Mouse (Mus musculus): Measurements from ENCODE around the gene Add1. TPM values are rescaled to one million over a fixed set of nuclear protein-coding genes. Genes with fewer than 3 reads are reported as not detected.
"Not testable (repeated sequence)": the region's sequence is repeated elsewhere in the genome, so short reads cannot be mapped to it uniquely, and the experiment has no call there.

Gene Add1
- polyA plus RNA-seq, 1 experiment from 2014 or later: 206 TPM

DNA sequence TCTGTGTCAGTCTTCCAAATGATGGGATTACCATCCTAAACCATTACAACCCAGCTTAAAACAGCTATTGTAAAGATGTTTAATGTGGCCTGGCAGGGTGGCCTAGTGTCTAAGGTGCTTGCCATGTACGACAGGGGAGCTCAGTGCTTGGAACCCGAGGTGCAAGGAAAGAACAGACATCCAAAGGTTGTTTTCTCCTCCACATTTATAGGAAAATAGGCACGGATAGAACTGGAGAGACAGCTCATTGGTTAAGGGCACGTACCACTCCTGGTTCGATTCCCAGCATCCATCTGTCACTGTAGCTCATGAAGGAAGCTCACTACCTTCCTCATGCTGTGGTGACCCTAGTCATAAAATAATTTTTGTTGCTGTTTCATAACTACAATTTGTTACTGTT, 14.4 kb downstream of the Add1 start:
- WGBS: 81% methylated on average over 5 of the region's 5 CpGs
- no peak for ATAC-seq (ENCODE audit: borderline replicate concordance, extremely low read depth, low FRiP score, low TSS enrichment)
- no peaks in the 10 kb centered on the region for H3K9me3 ChIP-seq
- no peak overlapping the region for H3K4me2 ChIP-seq
- H3K4me3 ChIP-seq: no peak overlapping the region
- H3K27ac ChIP-seq: no peak overlapping the region
- peaks cover 9% of the 10 kb centered on the region; the same call in 1 of the 2 replicates for H3K4me1 ChIP-seq
- H3K9ac ChIP-seq: no peak overlapping the region
- no peaks in the 10 kb centered on the region for H3K36me3 ChIP-seq
- no peaks in the 10 kb centered on the region for H3K27me3 ChIP-seq

DNA sequence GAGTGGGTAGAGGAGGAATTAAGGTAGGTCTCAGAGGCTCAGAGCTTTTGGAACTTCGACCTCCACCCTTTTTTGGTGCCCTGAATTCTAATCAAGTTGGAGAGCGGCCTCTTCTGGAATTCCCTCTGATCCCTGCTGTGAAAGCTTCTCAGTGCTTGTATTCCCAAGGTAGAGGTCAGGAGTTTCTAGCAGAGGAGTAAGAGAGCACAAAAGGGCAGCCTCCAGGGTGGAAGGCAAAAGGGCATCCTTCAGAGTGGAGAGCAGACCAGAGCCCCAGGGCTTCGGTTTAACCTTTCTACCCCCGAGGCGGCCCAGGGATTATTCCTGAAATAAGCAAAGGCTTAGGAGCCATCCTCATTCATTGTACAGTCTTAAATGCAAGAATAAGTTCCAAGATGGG, 16.6 kb downstream of the Add1 start:
- H3K9me3 ChIP-seq: no peaks in the 10 kb centered on the region
- H3K9ac ChIP-seq: no peak overlapping the region
- 0 out of 2 replicates have a peak, but pooled peaks cover 5% of the 10 kb centered on the region for H3K36me3 ChIP-seq
- no peak overlapping the region for H3K27ac ChIP-seq
- ATAC-seq (ENCODE audit: borderline replicate concordance, extremely low read depth, low FRiP score, low TSS enrichment): no peak
- H3K27me3 ChIP-seq: no peaks in the 10 kb centered on the region
- H3K4me2 ChIP-seq: no peak overlapping the region
- WGBS: 41% methylated on average over 5 of the region's 5 CpGs
- peaks cover 9% of the 10 kb centered on the region; the same call in 1 of the 2 replicates for H3K4me1 ChIP-seq
- H3K4me3 ChIP-seq: no peak overlapping the region

- Histone ChIP-seq H3K4me2 (no peak overlapping the region), H3K4me3 (no peak overlapping the region), H3K9ac (no peak overlapping the region), H3K27me3 (no peaks in the 10 kb centered on the region), H3K9me3 (no peaks in the 10 kb centered on the region), H3K36me3 (0 out of 2 replicates have a peak, but pooled peaks cover 5% of the 10 kb centered on the region), H3K27ac (no peak overlapping the region), H3K4me1 (peaks cover 9% of the 10 kb centered on the region; the same call in 1 of the 2 replicates)
- no peak for ATAC-seq (ENCODE audit: borderline replicate concordance, extremely low read depth, low FRiP score, low TSS enrichment)
- WGBS: 59% methylated on average over 4 of the region's 4 CpGs
These were observed 17.2 kb downstream of the Add1 start for GRCm38 (mm10) chr5:34590702-34591101.

DNA sequence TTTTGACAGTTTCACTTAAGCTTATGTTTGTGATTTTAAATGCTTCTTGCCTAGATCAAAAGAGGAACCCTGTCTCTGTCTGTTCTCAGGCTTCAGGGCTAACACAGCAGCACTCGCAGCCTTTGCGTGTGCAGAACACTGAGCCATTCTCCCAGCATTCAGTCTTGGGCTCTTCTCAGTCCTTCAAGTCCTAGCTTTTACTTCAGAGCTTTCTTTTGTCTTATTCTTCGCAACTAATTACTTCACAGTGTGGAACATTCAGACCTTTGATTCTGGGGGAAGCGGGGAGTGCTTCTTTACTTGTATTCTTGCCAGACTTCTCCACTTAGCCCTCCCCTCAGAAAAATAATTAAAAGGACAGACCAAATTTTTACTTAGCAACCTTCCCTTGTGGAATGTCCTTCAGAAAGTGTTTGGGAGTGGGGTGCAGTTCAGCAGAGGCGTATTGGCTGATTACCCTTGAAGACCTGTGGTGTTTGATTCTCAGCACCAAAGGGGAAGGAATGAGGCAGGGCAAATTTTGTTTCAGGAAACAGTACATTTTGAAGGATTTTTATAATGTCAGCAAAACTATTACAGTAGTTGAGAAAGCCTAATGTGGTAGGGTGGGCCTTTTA, 18.0 kb downstream of the Add1 start:
- H3K4me2 ChIP-seq: no peak overlapping the region
- H3K4me1 ChIP-seq: peaks cover 9% of the 10 kb centered on the region; the same call in 1 of the 2 replicates
- no peak for ATAC-seq (ENCODE audit: borderline replicate concordance, extremely low read depth, low FRiP score, low TSS enrichment)
- H3K27me3 ChIP-seq: no peaks in the 10 kb centered on the region
- no peak overlapping the region for H3K27ac ChIP-seq
- no peaks in the 10 kb centered on the region for H3K9me3 ChIP-seq
- WGBS: 65% methylated on average over 5 of the region's 5 CpGs
- 0 out of 2 replicates have a peak, but pooled peaks cover 5% of the 10 kb centered on the region for H3K36me3 ChIP-seq
- no peak overlapping the region for H3K9ac ChIP-seq
- no peak overlapping the region for H3K4me3 ChIP-seq

GRCm38 (mm10) chr5:34592224-34592623, 18.8 kb downstream of the Add1 start:
- not testable (repeated sequence) for H3K27ac ChIP-seq; H3K4me1 ChIP-seq; H3K4me3 ChIP-seq; H3K4me2 ChIP-seq; H3K9me3 ChIP-seq; H3K9ac ChIP-seq; H3K27me3 ChIP-seq; ATAC-seq (ENCODE audit: borderline replicate concordance, extremely low read depth, low FRiP score, low TSS enrichment); H3K36me3 ChIP-seq
- WGBS: 86% methylated on average over 5 of the region's 5 CpGs

GRCm38 (mm10) chr5:34592666-34593065, 19.2 kb downstream of the Add1 start:
- Histone ChIP-seq H3K4me3 (no peak overlapping the region), H3K9me3 (no peaks in the 10 kb centered on the region), H3K9ac (no peak overlapping the region), H3K4me1 (peaks cover 9% of the 10 kb centered on the region; the same call in 1 of the 2 replicates), H3K4me2 (no peak overlapping the region), H3K36me3 (peaks cover 9% of the 10 kb centered on the region; the same call in 1 of the 2 replicates), H3K27ac (no peak overlapping the region), H3K27me3 (no peaks in the 10 kb centered on the region)
- no peak for ATAC-seq (ENCODE audit: borderline replicate concordance, extremely low read depth, low FRiP score, low TSS enrichment)
- 94% methylated on average over 6 of the region's 6 CpGs for WGBS

- Histone ChIP-seq H3K36me3 (peaks cover 15% of the 10 kb centered on the region), H3K4me3 (no peak overlapping the region), H3K4me2 (no peak overlapping the region), H3K27me3 (no peaks in the 10 kb centered on the region), H3K27ac (no peak overlapping the region), H3K4me1 (peaks cover 9% of the 10 kb centered on the region; the same call in 1 of the 2 replicates), H3K9ac (no peak overlapping the region), H3K9me3 (no peaks in the 10 kb centered on the region)
- WGBS: 92% methylated on average over 9 of the region's 9 CpGs
- no peak for ATAC-seq (ENCODE audit: borderline replicate concordance, extremely low read depth, low FRiP score, low TSS enrichment)
These were observed 19.8 kb downstream of the Add1 start for GRCm38 (mm10) chr5:34593202-34593727.

DNA sequence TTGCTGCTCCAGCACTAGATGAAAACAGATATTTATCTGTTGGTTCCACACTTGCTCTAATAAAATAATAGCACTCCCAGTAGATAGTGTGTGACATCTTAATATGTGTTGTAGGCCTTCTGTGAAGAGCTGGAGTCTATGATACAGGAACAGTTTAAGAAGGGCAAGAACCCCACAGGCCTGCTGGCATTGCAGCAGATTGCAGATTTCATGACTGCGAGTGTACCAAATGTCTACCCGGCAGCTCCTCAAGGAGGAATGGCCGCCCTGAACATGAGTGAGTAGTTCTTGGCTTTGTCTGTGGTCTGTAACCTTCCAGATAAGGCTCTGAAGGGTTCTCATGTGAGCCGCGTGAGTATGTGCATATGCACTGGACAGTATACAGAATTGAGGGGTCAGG, 31.1 kb downstream of the Add1 start:
- H3K27me3 ChIP-seq: no peaks in the 10 kb centered on the region
- ATAC-seq (ENCODE audit: borderline replicate concordance, extremely low read depth, low FRiP score, low TSS enrichment): no peak
- no peaks in the 10 kb centered on the region for H3K4me1 ChIP-seq
- no peak overlapping the region for H3K27ac ChIP-seq
- H3K9ac ChIP-seq: no peak overlapping the region
- 84% methylated on average over 5 of the region's 5 CpGs for WGBS
- no peak overlapping the region for H3K4me3 ChIP-seq
- no peaks in the 10 kb centered on the region for H3K9me3 ChIP-seq
- H3K4me2 ChIP-seq: no peak overlapping the region
- peaks cover 43% of the 10 kb centered on the region for H3K36me3 ChIP-seq

DNA sequence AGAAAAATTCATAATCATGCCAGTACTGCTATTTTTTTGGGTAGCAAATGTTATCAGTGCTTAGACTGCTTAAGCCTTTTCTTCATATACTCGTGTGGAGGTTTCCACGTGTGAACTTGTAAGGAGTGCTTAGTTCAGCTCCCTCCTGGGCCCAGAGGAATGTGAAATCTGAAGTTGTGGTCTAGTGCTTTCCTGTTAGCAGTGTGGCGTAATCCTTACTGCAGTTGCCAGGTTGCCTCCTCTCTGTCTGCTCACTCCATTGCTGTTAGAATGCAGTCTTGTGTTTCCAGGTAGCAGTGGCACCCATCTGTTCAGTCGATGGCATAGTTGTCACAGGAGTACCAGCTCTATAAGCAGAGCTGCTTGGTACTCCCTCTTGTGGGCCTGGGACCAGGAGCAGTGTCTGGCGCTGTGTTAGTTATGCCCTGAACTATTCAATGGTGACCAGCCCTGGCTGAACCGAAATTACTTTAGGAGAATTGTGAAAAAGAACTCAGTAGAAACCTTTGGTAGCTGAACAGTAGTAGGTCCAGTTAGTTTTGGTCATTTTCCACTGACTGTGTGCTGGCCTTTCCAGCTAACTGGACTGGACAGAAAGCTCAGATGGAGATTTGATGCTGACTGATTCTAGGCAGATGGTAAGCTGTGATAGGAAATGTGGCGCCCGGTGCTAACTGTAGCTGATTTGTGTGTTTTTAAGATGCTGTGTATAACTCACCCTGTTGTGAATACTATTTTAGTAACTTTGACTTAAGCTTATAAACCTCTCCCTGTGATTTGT, 33.8 kb downstream of the Add1 start:
- Histone ChIP-seq H3K9me3 (no peaks in the 10 kb centered on the region), H3K4me2 (no peak overlapping the region), H3K27ac (no peak overlapping the region), H3K4me1 (no peaks in the 10 kb centered on the region), H3K36me3 (peaks cover 64% of the 10 kb centered on the region), H3K4me3 (no peak overlapping the region), H3K27me3 (no peaks in the 10 kb centered on the region), H3K9ac (no peak overlapping the region)
- WGBS: 84% methylated on average over 8 of the region's 8 CpGs
- no peak for ATAC-seq (ENCODE audit: borderline replicate concordance, extremely low read depth, low FRiP score, low TSS enrichment)

DNA sequence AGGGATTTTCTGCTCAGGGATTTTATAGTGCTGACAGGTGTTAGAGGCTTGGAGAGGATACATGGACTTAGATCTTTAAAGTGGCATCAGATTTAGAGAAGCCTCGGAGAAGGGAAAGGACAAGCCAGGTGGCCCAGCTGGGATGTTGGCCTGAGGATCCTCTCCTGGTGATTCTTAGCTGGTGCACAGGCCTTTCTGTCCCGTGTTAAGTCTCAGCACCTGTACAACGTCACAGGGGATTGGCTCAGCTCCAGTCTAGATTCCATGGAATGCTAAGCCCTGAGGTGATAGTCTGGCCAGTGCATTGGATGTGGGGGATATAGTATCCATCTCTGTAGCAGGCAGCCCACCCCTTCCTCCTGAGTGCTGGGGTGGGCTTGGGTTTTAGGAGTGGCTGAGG, 34.8 kb downstream of the Add1 start:
- Histone ChIP-seq H3K4me1 (no peaks in the 10 kb centered on the region), H3K4me2 (no peak overlapping the region), H3K36me3 (peaks cover 64% of the 10 kb centered on the region), H3K9me3 (no peaks in the 10 kb centered on the region), H3K27ac (no peak overlapping the region), H3K27me3 (no peaks in the 10 kb centered on the region), H3K4me3 (no peak overlapping the region), H3K9ac (no peak overlapping the region)
- WGBS: 67% methylated on average over 3 of the region's 3 CpGs
- no peak for ATAC-seq (ENCODE audit: borderline replicate concordance, extremely low read depth, low FRiP score, low TSS enrichment)

DNA sequence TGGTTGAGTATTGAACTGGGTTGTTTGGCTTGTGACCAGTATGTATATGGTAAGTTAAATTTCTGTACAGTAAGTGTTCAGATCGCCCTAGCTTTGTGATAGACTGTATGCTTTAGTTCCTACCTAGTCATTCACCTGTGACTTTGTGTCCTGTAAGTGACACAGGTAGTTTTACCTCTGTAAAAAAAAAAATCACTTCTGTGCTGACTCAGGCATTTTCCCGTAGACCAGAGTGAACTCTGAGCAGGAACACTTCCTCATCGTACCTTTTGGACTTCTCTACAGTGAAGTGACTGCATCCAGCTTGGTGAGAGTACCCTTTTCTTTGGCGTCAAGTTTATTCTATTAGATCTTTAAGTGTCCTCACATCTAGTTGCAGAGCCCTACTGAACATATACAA, 36.5 kb downstream of the Add1 start:
- Histone ChIP-seq H3K27me3 (no peaks in the 10 kb centered on the region), H3K27ac (no peak overlapping the region), H3K4me3 (no peak overlapping the region), H3K9me3 (no peaks in the 10 kb centered on the region), H3K36me3 (peaks cover 77% of the 10 kb centered on the region), H3K4me2 (no peak overlapping the region), H3K4me1 (no peaks in the 10 kb centered on the region), H3K9ac (no peak overlapping the region)
- WGBS: 86% methylated on average over 4 of the region's 4 CpGs
- no peak for ATAC-seq (ENCODE audit: borderline replicate concordance, extremely low read depth, low FRiP score, low TSS enrichment)

DNA sequence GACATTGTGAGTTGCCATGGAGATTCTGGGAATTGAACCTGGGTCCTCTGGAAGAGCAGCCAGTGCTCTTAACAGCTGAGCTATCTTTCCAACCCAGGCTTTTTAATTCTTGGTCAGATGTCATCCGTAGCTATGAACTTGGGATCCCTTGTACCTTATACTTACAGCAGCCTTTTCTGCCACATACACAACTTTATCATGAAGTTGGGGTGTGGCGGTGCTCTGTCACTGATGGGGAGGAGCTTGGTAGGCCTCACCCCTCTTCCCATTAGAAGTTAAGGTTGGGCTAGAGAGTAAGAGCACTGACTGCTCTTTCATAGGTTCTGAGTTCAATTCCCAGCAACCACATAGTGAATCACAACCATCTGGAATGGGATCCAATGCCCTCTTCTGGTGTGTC, 59.5 kb downstream of the Add1 start:
- Histone ChIP-seq H3K4me2 (no peak overlapping the region), H3K36me3 (peaks cover 74% of the 10 kb centered on the region), H3K27me3 (no peaks in the 10 kb centered on the region), H3K4me1 (peaks cover 34% of the 10 kb centered on the region), H3K27ac (no peak overlapping the region), H3K4me3 (no peak overlapping the region), H3K9me3 (no peaks in the 10 kb centered on the region), H3K9ac (no peak overlapping the region)
- WGBS: 95% methylated on average over 2 of the region's 2 CpGs
- ATAC-seq (ENCODE audit: borderline replicate concordance, extremely low read depth, low FRiP score, low TSS enrichment): no peak

All from lung, embryonic 15.5 days (tissue).